Mouse (Mus musculus): ENCODE measurements at regions not wholly inside any gene's neighbourhood (a gene's known extent, or its start where the extent isn't known, plus 50 kb on each side); places are given as distances from the start of the nearest gene placed in this dataset.
A peak's percentile ranks its signal among the peaks of the same experiment; 100 is the strongest.
"Not testable (repeated sequence)": the region's sequence is repeated elsewhere in the genome, so short reads cannot be mapped to it uniquely, and the experiment has no call there.

DNA sequence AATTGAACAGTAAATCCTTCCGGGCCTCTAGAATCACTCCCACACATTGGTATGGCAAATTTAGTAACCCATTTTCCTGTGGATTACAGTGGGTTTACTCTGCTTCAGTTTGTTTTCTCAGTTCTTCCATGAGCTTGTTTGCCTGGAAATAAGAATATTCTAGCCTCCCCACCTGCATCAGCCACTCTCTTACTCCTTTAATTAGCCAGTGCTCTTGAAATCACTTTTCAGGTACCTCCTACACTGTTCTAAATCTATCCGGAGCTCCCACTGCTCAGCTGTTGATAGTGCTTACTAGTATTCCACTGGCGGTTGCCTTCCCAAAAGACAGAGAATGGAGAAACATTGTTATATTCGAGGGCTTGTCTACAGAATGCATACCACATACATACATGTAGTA lies 167.1 kb downstream of the Htr7 start:
- ATAC-seq (replicated peaks in 1 of 2; ENCODE audit: insufficient read depth in 1 of 2, low FRiP score in 2 of 2, low TSS enrichment in 1 of 2, low read depth in 1 of 2, poor library complexity in 2 of 2, severe bottlenecking in 2 of 2) = no peak

DNA sequence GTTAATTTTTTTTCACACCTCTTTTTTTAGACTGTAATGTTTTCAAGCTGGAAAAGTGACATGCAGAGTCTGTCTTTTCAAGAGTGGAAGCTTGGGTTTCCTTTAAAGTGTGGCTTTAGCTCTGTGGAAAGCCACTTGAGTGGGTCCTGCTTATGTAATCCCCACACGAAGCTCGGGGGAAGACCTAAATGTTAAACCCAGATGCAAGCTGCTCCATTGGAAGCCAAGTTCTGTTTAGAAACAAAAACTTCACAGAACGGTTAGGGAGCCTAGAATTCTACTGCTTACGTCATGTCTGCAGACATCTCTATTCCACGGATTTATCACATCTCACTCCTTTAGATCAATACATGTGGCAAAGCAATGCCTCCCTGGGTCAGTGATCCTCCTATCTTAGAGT lies 171.0 kb downstream of the Htr7 start:
- ATAC-seq (replicated peaks in 1 of 2; ENCODE audit: insufficient read depth in 1 of 2, low FRiP score in 2 of 2, low TSS enrichment in 1 of 2, low read depth in 1 of 2, poor library complexity in 2 of 2, severe bottlenecking in 2 of 2) = no peak

DNA sequence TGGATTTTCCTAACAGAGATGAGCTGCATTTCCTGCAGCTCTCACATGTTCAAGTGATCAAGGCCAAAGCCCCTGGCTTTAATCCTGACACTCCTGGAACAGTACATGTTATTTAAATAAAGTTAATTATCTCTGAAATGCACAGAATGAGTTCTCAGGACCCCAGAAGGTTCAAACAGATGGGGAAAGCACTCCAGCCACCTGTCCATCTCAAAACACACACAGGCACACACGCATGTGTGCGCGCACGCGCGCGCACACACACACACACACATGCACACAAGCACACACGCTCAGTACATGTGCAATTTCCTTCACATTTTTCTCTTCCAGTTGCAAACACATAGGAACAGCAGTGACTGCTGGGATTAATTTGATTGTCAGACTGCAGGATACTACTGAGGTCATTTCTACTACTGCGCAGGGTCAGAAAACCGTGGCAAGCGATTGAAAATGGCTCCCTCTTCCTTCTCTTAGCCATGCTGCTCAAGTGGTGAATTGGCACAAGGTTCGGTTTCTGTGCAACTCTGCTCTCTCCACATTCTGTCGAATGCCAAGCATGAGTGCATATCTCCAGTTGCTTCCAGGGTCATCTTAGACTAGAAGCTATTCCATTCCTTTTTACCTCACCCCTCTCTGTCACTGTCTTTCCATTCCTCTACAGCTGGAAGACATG lies 175.4 kb downstream of the Htr7 start:
- no peak for ATAC-seq (replicated peaks in 1 of 2; ENCODE audit: insufficient read depth in 1 of 2, low FRiP score in 2 of 2, low TSS enrichment in 1 of 2, low read depth in 1 of 2, poor library complexity in 2 of 2, severe bottlenecking in 2 of 2)

DNA sequence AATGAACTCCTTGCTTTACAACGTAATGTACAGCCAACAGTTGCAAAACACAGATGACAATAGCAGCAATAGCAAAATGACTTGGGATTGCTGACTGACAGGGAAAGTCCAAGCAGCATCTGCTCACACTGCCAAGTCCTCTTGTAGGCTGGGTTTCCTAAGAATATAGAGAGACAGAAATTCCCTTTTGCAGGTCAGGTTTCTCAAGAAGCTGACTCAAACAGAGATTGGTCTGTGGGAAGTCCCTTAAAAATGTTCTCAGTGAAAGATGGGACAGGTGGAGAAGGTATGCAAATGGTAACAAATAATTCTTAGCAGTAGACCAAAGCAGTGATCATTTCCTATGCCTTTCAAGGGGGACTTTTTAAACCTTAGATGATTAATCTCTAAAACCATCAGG lies 181.8 kb downstream of the Htr7 start:
- ATAC-seq (replicated peaks in 1 of 2; ENCODE audit: insufficient read depth in 1 of 2, low FRiP score in 2 of 2, low TSS enrichment in 1 of 2, low read depth in 1 of 2, poor library complexity in 2 of 2, severe bottlenecking in 2 of 2) = no peak

DNA sequence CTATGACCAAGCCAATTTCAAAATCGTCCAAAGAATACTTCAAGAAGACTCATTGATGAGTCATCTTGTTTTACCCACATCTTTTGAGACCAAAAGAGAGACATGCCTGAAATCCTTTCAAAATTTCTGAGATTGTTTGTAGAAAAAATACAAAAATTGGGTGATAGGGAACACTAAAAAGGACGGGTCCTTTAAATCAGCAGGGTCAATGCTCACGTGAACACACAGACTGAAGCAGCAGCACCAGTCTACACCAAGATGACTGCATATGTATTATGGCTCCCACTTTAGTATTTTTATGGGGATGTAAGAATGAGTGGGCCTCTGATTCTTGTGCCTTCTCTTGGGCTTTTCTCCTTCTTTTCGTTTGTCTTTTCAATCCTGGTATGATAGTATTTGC lies 186.6 kb downstream of the Htr7 start:
- no peak for ATAC-seq (replicated peaks in 1 of 2; ENCODE audit: insufficient read depth in 1 of 2, low FRiP score in 2 of 2, low TSS enrichment in 1 of 2, low read depth in 1 of 2, poor library complexity in 2 of 2, severe bottlenecking in 2 of 2)

DNA sequence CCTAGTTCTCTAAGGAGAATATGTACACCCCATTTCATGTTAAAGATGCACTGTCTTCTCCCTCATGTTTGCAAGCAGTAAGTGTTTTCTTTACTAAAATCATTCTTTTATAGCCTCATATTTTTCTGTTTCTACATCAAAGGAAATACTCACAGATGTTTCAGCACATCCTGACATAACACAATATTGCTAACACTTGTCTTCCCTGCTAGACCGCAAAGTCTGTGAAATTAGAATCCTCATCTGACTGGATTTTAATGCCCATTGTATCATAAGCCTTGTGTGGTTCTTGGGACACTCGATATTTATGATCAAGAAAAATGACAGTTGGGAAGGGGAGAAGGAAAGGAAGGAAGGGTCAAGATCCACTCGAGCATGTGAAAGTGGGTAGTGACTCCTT lies 188.8 kb downstream of the Htr7 start:
- ATAC-seq (replicated peaks in 1 of 2; ENCODE audit: insufficient read depth in 1 of 2, low FRiP score in 2 of 2, low TSS enrichment in 1 of 2, low read depth in 1 of 2, poor library complexity in 2 of 2, severe bottlenecking in 2 of 2) = no peak

DNA sequence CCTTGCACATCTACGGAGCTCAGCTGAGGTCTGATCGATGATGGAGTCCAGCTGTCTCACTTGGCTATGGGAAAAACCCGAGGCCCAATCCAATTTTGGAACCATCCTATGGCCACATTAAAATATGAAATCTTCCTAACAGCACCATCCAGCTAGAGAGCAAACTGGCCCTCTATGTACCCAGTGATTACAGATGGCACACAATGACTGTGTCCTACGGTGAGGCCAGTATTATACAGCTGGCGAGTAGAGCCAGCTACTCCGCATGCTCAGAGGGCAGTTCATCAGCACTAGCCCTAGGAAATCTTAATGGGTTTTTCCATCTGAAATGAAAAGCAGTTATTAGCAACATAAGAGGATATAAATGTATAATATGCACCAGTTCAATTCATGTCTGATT lies 194.3 kb downstream of the Htr7 start:
- no peak for ATAC-seq (replicated peaks in 1 of 2; ENCODE audit: insufficient read depth in 1 of 2, low FRiP score in 2 of 2, low TSS enrichment in 1 of 2, low read depth in 1 of 2, poor library complexity in 2 of 2, severe bottlenecking in 2 of 2)

DNA sequence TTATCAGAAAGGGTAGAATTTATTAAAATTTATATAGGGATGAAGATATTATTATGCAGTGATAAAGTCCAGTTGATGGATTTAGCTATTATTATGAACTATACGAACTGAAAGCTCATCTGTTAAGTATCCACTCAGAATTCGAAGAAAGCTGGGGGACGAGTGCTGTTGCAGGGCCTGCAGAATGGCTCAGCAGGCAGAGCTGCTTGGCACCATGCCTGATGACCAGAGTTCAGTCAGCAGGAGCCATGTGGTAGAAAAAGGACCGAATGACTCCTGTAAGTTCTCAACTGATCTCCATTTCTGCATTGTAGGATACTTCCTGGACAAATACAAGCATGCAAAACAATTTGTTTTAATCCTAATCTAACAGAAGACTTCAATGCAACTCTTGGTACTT lies 195.9 kb downstream of the Htr7 start:
- no peak for ATAC-seq (replicated peaks in 1 of 2; ENCODE audit: insufficient read depth in 1 of 2, low FRiP score in 2 of 2, low TSS enrichment in 1 of 2, low read depth in 1 of 2, poor library complexity in 2 of 2, severe bottlenecking in 2 of 2)

DNA sequence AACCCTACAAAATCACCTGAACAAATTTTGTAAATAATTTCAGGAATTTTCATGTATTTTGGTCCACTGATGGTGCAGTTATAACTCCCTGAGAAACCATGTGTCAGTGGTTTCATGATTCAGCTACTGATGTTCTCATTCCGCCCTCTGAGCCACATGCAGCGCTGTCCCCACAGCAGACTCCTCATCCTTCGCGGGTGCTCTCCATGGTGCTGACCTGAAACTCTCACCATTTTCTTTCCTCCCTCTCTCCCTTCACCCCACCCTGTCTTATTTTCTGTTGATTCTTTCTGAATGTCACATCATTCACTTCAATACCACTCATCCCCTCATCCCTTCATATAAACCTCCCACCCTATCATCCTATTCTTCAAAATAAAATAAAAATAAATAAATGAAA lies 224.3 kb downstream of the Htr7 start:
- peak; percentile 60 to 73; a peak in 3 of 4 replicates for ATAC-seq (replicated peaks in 1 of 2; ENCODE audit: insufficient read depth in 1 of 2, low FRiP score in 2 of 2, low TSS enrichment in 1 of 2, low read depth in 1 of 2, poor library complexity in 2 of 2, severe bottlenecking in 2 of 2)

DNA sequence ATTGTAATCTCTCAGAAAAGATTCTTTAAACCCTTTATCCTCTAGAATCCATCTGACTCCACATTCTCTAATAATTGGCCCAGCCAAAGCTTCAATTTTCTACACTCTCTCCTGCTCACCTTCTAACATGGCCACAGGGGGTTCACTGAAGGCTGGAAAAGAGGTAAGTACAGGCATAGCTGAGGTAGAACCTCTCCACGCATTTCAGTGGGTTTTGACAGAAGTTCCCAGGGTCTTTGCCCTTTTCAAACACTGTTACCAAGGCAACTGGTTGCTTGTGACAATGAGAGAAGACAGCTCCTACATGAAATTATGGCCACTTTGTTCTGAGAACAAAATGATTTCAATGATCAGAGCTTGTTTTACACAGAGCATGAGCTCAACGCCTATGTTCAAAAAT lies 231.2 kb downstream of the Htr7 start:
- ATAC-seq (replicated peaks in 1 of 2; ENCODE audit: insufficient read depth in 1 of 2, low FRiP score in 2 of 2, low TSS enrichment in 1 of 2, low read depth in 1 of 2, poor library complexity in 2 of 2, severe bottlenecking in 2 of 2) = no peak

DNA sequence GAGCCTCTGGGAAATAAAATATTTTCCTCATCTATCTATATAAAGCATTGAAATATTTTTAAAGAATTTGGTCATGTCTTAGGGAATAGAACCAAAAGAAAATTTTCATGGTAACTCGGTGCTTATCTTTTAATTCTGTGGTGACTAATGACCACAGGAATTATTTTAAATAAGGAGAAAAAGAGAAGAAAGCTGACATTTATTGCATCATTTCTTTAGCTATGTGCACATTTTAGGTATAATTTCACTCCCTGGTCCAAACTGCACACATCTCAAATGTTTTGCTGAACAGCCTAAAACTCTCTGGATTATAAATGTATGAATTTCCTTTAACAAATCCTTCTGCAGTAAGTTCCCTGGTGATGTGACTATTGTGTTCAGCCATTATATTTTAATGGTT lies 237.7 kb downstream of the Htr7 start:
- ATAC-seq (replicated peaks in 1 of 2; ENCODE audit: insufficient read depth in 1 of 2, low FRiP score in 2 of 2, low TSS enrichment in 1 of 2, low read depth in 1 of 2, poor library complexity in 2 of 2, severe bottlenecking in 2 of 2) = no peak

DNA sequence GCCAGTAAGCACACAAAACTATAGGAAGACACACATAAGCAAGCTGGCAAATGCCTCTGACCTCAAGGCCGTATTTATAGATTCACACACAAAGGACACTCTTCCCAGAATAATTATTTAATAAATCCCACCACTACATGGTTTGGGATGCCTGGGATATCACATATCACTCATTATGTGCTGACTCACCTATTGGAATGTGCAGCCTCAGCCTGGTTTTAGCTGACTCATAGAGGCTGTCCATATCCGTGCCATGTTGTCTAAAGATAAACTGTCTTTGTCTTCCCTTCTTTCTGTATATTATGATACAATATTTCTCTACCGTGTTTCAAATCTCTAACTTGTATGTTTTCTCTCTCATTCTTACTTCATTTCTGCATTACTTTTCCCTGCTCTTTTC lies 262.6 kb downstream of the Htr7 start:
- ATAC-seq (replicated peaks in 1 of 2; ENCODE audit: insufficient read depth in 1 of 2, low FRiP score in 2 of 2, low TSS enrichment in 1 of 2, low read depth in 1 of 2, poor library complexity in 2 of 2, severe bottlenecking in 2 of 2) = no peak

DNA sequence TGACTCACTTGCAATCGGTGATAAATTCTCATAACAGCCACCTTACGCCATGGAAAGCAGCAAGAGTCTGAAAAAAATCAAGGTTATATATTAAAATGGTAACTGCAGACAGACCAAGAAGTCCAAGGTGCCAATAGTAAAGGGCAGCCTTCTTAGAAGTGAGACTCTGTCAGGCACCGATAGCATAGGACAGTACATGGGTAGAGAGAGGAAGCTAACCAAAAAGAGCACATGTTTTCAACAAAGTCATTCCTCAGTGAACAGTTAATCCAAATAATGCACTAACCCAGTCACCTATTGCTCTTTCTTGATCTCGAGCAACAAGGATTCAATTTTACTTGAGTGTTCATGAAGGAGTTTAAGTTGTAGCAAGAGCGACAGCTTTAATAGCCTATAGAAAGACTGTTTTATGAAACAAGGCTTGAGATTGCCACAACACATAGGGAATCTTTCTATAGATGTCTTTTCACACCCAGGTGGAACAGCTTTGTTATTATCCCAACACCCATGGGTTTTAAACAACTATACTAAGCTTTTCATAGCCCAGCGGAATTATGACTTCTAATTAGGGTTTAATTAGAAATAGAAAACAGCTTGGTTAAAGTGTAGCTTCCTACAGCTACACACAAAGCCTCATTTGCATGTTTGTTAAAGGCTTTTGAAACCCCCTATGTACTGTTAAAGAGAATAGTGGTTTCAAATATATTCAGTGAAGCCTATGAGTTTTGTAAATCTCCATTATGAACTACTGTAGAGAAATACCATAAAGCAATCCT lies 269.9 kb downstream of the Htr7 start:
- no peak for ATAC-seq (replicated peaks in 1 of 2; ENCODE audit: insufficient read depth in 1 of 2, low FRiP score in 2 of 2, low TSS enrichment in 1 of 2, low read depth in 1 of 2, poor library complexity in 2 of 2, severe bottlenecking in 2 of 2)

DNA sequence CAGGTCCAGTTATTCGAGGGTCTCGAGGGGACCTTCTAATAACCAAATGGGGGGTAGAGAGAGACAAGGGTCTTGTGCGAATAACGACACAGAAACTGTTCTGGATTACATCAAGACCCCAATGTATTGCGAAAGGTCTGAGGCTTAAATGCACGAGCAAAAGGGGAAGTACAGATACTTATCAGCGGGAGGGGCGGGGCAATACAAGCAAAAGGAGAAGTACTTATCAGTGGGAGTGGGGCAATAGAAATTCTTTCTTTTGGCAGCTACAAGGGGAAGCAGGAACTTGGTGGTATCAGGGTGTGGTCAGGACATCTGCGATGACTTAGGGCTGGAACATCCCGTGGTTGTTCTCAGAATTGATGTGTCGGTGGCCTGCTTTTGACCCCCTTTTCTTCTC lies 295.6 kb downstream of the Htr7 start:
- ATAC-seq (replicated peaks in 1 of 2; ENCODE audit: insufficient read depth in 1 of 2, low FRiP score in 2 of 2, low TSS enrichment in 1 of 2, low read depth in 1 of 2, poor library complexity in 2 of 2, severe bottlenecking in 2 of 2) = not testable (repeated sequence)

DNA sequence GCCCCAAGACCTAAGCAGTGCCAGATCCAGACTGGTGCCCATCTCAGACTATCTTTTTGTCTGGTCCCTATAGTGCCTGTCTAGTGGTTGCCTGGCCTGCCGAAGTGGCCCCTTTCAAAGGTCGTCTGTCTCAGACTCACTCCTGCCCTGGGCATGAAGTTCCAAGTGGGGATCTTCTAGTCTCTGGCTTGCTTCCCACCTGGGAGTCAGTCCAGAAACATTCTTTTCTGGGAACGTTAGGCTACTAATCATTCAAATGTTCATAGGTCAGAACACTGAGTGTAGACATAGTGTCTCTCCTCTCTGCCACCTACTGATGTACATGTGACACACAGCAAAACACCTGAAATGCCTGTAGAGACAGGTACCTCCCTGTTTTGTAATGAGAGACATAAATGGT lies 297.6 kb downstream of the Htr7 start:
- ATAC-seq (replicated peaks in 1 of 2; ENCODE audit: insufficient read depth in 1 of 2, low FRiP score in 2 of 2, low TSS enrichment in 1 of 2, low read depth in 1 of 2, poor library complexity in 2 of 2, severe bottlenecking in 2 of 2) = no peak

DNA sequence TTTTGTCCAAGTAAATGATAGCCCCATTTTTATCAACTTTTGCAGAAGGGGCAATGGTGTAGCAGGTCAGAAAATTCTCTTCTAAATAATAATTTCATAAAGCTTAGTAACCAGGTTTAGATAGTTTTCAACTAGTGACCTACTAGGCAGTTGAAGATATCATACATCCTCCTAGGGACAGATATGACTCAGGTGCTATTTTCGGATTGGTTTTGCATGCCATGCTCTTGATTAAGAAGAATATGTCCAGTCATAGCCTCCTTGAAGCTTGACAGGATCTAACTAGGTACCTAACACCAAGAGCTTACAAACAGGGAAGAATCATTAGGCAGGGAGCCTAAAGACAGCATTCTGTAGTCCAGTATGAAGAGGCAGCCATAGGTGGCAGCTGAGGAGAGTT lies 301.8 kb downstream of the Htr7 start:
- ATAC-seq (replicated peaks in 1 of 2; ENCODE audit: insufficient read depth in 1 of 2, low FRiP score in 2 of 2, low TSS enrichment in 1 of 2, low read depth in 1 of 2, poor library complexity in 2 of 2, severe bottlenecking in 2 of 2) = no peak

DNA sequence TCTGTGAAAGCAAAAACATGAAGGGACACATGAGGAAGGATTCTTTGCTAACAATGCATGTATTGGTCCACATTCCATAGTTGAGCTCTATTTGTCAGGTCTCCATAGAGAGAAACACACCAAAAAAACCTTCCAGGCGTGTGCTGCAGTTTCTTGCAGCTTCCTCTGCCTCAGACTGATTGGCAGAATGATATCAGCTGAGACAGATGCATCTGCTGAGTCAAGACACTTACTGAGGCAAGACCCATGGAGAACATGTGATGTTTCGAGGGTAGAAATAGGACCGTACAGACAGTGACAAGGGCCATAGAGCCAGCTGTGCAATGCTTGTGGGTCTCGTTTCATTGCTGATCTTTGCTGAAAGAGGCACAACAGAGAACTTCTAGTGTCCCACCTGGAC lies 321.6 kb downstream of the Htr7 start:
- no peak for ATAC-seq (replicated peaks in 1 of 2; ENCODE audit: insufficient read depth in 1 of 2, low FRiP score in 2 of 2, low TSS enrichment in 1 of 2, low read depth in 1 of 2, poor library complexity in 2 of 2, severe bottlenecking in 2 of 2)

DNA sequence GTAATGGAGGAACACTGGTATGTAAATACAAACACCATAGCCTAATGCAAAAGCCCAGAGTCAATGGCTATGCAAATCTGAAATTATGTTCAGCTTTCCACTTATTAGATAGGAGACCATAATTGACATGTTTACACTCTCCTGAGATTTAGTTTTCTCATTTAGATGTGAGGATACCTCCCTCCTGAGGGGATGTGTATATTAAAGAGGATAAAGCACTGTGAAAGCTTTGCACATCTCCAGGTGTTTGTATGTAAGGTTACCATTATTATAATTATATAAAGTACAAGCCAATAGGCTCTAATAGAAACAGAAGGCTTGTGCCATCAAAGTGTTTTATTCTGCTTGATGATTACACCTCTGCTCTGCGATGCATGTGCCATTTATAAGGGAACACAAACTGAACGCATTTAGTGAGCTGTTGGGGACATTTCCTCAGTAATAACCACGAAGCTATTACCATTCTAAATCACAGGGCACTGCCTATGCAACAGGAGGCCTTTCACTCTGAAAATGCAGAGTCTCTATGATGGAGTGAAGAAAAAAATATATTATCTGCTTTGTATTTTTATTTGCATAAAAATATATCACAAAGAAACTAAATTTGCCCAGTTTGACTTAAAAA lies 328.8 kb downstream of the Htr7 start:
- ATAC-seq (replicated peaks in 1 of 2; ENCODE audit: insufficient read depth in 1 of 2, low FRiP score in 2 of 2, low TSS enrichment in 1 of 2, low read depth in 1 of 2, poor library complexity in 2 of 2, severe bottlenecking in 2 of 2) = no peak
